Mouse (Mus musculus): ENCODE measurements at regions not wholly inside any gene's neighbourhood (a gene's known extent, or its start where the extent isn't known, plus 50 kb on each side); places are given as distances from the start of the nearest gene placed in this dataset.

- TF ChIP-seq CTCF (IDR thresholded peaks at IDR 0.05; ENCODE audit: low read depth, low read length) = no peak
- no peak for TF ChIP-seq POLR2AphosphoS5 (IDR thresholded peaks at IDR 0.05; ENCODE audit: insufficient replicate concordance, low read depth, low read length)
These were observed 81.7 kb upstream of the Ubr2 start for GRCm38 (mm10) chr17:47092076-47092475.
